Mouse (Mus musculus) kidney, adult 9 months (tissue): ENCODE data around the gene Fzd5.

Experiments
- DNase-seq: peaks from one replicate; pipeline ENCODE4 v3.0.0; 2022

Fzd5 gene

DNA sequence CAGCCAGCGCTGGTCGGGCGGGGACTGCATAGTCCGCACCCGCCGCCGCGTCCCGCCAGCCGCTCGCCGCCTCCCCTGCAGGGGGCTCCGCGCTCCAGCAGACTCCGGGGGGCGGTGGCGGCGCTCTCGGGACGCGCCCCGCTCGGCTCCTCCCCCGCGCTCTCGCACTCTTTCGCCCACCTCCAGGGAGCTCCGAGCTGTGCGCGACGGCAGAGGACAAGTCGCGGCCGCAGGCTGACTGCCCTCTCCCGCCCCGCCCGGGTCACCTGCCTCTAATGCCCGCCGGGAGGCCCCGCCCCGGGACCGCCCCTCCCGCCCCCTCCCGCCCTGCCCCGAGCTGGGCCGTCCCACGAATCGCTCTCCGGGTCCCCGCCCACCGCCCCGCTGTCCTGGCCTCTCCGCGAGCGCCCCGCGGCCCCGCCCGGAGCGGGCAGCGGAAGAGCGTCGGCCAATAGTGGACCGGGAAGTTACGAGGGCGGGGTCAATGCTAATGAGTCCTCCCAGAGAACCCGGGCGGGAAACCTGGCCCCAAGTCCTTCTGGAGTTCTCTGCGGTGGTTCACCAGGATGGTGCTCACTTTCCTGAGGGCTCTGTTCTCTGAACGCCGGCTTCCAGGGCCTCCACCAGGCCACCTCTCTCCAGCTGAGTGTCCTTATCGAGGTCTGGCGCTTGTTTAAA is at the start of gene Fzd5:
Gene Fzd5 (minus strand): TSS at position 250 of the 678 bp plus-strand sequence.
- DNase-seq = peak; percentile 96

DNA sequence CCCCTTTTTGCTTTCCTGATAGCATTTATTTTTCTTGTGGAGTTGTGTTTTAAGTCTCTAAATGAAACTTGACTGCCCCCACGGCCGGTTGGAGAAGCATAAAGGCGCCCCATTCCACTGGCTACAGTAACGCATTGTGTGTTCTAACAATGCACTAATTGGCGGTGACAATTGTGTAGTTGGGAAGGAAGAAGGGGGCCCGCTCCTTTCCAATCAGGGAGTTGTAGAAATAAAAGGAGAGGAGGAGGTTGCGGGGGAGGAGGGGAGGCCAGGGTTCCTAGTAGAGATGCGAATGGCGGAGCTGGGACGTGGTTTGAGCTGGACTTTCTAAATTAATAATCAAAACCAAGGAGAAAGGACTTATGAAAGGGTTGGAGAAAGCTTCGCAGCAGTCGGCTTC is 42.3 kb upstream of the Fzd5 start:
- no peak for DNase-seq

DNA sequence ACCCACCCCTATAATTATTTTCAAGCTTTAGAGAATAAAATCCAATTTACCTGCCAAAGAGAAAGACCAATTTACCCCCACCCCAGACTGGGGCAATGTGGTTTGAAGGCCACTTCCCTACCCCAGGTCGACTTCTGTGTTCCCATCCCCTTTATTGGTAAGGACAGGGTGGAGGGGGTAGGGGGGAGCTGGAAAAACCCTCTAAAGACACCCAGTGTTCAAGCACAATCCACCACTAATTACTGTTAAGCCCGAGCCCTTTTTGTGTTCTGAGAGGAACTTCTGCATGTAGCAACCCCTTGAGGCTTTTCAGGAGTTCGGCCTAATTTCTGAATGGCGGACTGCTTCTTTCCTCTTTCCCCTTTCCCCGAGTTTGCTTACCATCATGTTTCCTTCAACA is 41.9 kb upstream of the Fzd5 start:
- DNase-seq = no peak

DNA sequence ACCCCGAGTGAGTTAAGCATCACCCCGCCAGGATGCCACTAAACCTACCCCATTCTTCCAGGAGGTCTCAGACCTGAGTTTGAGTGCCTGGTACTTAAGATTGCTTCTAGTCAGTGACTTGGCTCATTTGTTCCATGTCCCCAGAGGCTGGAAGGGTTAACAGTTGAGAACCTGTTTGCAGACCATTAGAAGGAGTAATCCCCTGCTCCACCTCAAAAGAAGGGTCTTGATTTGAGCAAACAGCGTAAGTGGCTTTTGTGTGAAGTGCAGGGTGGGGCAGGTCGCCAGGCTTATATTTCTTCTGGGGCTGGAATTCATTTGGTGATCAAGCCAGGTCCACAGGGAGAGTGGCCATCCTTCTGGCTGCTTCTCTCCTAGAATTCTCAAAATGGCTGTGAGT is 35.8 kb upstream of the Fzd5 start:
- DNase-seq = no peak

DNA sequence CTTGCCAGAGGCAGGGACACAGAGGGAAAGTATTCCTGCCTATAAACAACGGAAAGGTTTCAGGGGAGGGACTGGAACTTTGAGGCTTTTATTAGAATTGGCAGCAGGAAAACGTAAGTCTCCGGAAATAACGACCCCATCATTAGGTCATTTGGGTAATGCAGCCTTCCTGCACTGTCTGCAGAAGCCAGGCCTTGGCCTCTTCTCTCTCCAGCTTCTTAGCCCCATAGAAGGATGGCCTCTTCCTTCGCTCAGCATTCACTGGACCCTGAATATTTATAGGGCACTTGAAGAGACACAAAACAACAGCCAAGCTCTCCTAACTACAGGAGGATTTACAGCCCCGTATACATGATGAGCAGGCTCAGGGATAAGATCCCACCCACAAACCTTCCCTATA is 32.6 kb upstream of the Fzd5 start:
- no peak for DNase-seq

DNA sequence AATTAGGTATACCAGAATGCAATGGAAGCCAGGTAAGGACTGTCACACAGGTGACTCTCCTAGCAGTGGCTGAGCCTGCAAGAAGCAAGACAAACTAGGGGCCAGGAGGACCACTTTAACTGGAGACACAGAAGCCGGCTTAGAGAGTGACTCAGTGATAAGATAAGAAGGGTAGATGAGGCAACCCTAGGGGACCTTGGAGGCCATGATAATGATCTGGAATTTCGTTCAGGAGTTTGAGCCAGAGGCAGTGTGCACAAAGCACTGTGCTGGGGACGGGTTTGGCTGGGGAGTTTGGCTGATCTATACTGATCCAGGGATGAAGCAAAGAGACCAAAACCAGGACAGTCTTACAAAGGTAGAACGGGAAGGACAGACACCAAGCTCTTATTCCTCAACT is 24.1 kb upstream of the Fzd5 start:
- no peak for DNase-seq

DNA sequence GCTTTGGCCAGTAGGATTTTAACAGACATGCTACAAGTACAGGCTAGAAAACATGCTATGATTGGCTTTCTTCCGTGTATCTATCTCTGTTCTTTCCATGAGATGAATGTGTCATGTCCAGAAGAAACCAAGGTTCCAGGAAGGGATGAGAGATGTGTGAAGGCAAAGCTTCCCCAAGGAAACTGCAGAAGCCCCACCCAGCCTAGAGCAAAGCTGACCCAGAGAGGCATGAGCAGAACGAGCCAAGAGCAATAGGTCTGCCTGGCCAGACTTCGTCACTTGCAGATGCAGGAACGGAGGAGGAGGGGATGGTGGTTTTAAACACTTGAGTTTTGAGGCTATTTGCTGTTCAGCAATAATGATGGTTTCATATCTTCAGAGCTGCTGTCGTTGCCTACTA is 20.2 kb upstream of the Fzd5 start:
- DNase-seq = no peak

DNA sequence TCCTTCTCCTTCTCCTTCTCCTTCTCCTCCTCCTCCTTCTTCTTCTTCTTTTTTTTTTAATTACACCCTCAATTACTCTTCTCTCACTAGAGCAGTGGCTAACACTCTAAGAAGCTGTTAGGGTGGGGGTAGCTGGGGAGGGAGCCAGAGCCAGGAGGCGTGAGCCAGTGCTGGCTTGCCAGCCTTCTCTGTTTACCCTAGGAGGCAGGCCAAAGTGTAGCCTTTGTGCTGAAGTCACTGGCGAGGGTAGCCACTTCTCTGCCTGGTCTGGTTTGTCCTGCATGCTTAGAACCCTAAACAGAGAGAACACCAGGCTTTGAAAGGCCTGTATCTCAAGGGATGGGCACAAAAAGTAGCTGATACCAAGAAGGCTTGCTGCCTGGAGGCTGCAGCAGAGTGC is 19.7 kb upstream of the Fzd5 start:
- peak; percentile 39 for DNase-seq

DNA sequence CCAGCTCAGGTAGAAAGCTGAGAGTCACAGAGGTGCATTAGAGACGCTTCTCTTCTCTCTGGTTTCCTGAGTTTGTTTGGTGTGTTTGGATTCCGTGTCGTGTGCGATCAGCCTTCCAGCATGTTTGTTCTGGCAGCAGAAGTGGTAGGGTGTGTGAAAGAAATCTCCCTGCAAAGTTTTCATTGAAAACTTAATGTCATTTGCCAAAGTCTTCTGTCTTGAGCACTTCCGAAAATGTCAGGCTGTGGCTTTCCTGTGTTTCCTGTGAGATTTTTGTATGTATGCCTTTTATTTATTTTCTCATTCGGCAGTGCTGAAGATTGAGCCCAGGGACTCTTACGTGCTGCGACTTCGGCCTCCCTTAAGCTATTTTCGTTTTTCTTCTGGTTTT is 19.1 kb upstream of the Fzd5 start:
- DNase-seq = no peak

DNA sequence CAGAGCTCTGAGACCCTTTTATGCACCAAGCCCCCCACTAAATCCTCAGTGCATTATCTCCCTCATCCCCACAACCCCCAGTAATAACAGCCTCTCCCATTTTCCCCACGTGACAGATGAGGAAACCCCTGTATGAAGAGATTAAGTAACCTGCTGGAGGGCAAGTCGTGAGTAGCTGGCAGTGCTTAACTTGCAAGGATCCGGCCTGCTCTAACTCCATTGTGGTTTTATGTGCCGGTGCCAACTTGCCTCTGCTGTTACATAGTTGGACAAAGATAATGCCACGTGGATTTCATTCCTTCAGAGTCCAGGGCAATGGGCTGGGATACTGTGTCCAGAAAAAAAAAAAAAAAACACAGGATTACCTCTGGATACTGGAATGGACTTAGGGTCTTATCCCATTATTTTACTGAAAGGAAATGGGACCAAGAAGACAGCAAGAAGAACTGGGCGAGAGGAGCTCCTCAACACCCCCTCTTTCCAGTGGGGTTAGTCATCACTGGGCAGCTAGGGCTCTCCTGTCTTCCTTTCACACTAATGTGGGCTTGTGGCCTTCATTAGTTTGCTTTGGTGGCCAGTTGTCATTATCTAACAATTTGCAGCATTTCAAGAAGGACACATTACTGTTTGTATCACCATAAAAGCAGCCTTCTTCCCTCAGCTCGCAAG is 18.6 kb upstream of the Fzd5 start:
- peak; percentile 33 for DNase-seq

DNA sequence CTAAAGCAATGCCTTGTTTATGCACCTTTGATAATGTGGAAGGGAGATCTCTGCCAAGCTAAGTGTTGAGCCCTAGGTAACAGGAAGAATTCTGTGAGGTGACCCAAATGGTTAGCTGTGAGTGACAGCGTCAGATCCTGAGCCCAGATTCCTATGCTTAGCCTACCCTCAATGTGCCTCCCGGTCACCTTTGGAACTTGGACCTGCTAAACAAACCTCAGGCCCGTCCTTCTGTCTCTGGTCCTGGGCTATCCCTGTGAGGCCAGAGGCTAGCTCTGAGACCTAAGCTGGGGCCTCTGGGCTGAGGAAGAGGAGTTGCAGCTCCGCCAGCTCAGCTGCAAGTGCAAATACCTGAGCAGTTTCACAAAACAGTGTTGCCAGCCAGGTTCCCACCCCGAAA is 17.1 kb upstream of the Fzd5 start:
- DNase-seq = peak; percentile 51

DNA sequence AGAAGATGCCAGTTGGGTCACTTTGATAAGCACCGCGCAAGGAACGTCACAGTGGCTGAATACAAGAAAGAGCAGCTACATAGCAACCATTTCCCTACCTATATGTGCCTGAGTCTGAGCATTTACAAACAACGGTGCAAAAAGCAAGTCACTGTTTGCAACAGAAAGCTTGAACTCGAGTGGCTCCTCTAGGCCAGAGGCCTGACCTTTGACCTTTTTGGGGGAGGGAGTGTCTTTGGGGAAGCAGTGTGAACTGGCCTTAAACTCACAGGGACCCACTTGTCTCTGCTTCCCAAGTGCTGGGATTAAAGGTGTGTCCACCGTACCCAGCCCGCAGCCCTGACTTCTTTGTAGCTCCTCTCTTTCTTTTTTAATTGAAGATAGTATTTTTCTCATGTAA is 16.1 kb upstream of the Fzd5 start:
- peak; percentile 53 for DNase-seq

DNA sequence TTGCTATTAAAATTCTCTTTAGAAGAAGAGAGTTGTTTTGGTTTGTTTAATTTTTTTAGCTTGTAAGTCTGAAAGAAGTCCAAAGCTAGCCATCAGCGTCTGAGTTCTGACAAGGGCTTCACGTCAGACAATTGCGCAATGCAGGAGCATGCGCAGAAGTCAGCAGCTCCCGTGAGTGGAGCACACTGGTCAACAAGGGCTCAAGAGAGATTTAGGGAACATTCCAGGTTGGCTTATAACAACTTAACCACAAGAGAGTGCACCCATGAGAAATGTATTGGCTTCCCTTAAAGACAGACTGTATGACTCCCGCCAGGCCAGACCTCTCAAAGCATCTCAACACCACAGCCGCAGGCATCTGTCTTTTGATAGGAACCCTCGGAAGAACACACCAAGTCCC is 15.6 kb upstream of the Fzd5 start:
- DNase-seq = no peak

DNA sequence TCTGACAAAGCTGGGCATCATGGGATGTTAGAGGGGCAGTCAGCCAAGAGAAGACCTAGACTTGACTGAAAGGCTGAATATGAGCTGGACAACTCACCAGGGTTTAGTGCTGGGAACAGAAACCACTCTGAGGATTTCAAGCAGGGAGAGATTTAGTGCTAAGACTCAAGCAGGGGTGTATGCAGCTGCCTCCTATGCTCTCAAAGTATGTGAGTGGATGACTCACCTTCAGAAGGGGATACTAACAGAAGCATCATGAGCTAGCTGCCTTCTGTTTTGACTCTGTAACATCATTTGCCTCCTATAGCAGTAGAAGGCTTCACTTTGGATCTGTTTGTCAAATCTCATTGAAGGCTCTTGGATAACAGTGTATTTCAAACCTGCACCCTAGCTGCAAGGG is 7.1 kb upstream of the Fzd5 start:
- DNase-seq = no peak

DNA sequence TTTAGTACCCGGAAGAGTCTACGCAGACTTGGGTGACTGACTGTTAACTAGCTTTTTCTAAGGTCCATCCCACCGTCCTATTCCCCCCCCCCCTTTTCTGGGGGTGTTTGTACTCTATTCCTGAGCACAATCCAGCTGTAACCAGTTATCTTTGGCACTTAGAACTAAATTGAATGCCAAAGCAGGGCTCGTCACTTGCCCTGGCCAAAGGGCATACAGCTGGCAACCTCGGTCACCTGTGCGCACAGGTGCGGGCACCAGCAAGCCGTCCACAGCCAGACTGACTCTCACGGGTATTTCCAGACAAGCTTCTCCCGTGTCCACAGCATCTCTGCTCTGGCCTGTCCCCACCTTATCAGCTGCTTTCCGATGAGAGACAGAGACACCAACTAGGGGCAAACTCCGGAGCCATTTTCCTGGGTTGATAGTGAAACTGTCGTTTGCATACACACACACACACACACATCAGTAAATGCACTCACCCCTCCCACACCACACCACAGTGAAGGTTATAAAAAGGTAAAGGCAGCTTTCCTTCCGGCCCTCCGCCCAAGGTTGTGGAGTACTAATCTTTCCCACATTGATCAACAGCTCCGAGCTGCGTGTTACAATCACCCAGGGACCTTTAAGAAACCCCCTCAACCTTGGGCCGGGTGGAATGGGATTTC is 5.3 kb upstream of the Fzd5 start:
- DNase-seq = peak; percentile 90

DNA sequence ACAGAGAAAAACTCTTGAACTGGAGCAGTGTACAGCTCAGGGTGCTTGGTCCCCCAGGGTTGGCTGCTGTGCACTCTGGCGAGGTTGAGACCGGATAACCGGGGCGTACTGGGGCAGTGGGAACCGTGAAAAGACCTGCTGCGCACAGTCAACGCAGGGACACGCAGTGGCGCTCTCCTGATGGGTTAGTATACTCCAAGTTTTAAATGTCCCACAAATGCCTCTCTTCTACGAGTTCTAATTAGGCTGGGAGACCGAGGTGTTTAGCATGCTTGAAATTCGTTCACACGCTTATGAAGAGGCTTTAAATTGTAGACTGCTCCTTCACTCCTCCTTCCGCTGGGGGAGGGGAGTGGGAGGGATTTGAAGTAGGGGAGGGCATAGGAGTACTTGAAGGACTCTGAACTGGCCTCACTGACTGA is 1.1 kb upstream of the Fzd5 start:
- peak; percentile 89 for DNase-seq

DNA sequence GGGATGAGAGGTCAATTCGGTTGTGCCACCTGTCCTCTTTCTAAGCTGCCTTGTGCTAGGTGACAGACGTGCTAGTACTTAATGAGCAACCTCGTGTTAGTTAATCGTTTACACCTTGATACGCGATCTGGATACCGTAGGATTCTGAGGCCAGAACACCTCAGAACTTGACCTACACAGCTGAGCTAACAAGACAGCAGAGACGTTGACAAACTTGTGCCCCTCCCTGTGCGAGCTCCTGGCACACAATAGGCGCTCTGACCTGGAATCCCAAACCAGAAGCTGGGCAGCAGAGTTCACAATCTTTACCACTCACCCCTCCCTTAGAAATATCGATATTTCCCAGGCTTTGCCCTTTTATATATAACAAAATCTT is 617 bp upstream of the Fzd5 start:
- DNase-seq = peak; percentile 94

DNA sequence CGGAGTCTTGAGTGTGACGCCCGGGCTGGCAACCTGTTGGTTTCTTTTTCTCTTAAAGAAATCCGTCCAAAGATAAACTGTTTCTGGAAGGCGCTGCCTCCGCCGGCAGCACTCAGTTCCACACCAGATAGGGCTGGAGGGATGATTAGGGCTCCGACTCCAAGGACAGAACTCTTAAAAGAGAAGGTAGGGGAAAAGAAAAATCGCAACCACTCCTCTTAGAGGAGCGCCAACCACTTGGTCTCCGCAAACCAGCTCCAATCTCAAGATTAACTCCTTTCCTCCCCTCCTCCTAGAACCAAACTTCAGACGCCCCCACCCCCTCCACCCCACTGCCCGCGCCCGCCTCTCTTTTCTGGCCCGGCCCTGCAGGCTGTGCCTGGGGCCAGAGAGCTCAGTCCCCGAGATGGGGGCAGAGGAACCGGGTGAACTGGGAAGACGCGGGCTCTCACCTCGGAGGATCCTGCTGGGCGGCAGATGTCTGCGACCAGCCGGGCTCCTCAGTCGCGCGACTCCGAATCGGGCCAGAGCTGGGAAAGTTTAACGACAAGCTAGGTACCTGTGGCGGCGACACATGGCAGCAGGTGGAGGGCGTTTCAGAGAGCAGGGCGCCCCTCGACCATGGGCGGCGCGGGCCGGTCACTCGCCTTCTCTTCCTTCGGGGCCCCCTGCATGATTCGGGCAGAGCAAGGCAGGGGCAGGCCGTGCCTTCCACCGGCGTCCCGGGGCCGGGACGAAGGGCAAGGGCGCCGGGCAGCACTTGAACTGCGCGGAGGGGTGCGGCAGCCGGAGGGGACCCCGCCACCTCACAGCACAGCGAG is 660 bp downstream of the Fzd5 start:
- DNase-seq = no peak

DNA sequence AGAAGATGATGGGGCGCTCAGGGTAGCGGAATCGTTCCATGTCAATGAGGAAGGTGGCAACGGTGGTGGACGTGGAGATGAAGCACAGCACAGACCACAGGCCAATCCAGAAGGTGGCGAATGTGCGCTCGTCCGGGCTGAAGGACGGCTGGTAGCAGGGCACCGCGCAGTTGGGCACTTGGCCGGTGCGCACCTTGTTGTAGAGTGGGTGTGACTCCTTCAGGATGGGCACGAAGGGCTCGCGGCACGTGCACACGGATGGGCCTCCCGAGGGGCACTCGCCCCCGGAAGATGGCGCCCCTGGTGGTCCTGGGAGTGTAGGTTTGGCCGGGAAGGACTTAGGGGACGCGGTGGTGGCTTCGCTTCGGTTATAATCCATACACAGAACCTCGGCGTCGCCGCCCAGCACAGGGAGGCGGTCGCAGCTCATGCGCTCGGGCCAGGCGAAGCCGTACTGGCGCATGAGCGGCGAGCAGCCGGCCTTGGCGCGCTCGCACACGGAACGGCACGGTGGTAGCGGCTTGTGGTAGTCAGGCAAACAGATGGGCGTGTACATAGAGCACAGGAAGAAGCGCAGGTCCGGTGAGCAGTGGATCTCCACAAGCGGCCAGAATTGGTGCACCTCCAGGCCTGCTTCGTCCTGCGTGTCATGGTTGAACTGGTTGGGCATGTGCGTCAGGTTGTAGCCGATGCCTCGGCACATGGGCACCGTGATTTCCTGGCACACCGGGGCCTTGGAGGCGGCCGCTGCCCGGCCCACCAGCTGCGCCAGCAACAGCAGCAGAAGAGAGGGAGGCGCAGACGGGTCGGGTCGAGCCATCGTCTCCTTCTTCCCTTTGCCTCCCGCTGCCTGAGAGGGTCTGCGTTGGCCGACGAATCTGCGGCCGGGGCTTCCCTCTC is 1.5 kb downstream of the Fzd5 start:
- DNase-seq = peak; percentile 59

DNA sequence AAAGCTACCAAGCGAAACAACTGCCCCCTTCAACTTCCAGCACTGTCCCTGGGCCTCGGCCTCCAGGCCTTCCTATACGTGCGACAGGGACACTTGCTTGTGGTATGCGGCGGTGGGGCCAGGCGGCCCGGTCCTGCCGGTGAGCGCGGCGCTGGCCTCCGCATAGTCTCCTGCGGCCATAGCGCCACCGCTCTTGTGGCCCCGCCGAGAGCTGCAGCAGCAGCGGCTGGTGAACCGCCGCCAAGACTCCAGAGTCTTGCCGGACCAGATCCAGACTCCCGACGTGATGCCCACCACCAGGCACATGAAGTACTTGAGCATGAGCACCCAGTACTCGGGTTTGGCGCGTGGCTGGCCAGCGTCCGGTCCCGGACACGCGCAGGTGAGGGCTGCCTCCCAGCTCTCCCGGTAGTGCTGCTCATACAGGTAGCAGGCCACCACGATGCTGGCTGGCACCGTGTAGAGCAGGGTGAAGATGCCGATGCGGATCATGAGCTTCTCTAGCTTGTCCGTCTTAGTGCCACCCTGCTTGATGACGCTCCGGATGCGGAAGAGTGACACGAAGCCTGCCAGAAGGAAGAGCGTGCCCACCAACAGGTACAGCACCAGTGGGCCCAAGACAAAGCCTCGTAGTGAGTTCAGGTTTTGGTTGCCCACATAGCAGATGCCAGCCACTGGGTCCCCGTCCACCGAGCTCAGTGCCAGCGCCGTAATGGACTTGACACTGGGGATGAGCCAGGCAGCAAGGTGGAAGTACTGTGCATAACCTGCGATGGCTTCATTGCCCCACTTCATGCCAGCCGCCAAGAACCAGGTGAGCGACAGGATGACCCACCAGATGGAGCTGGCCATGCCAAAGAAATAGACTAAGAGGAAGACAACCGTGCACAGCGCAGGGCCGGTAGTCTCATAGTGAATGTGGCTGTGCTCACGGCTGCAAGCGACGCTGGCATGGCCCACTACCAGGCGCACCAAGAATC is 2.5 kb downstream of the Fzd5 start:
- DNase-seq = peak; percentile 35
